Comparison of ENCODE assay signal across 8 mouse cellular contexts in genomic region chr5:24319776-24320466, GRCm38 (mm10). TPM values are rescaled to one million over a fixed set of nuclear protein-coding genes. Genes with fewer than 3 reads are reported as not detected.
DNase-seq lines count a peak whose midpoint lies in the region; ATAC-seq and TF ChIP-seq lines count a peak whose summit lies in the region.

No protein-coding gene starts in this region.

- 0 out of 2 replicates have a peak, but pooled peaks cover 4% of the 10 kb centered on the region for H3K36me3 ChIP-seq in kidney, postnatal 0 days (ENCODE audit: insufficient read depth, low read length)
- peaks cover 44% of the 10 kb centered on the region for H3K36me3 ChIP-seq in heart, postnatal 0 days (replicated peaks; ENCODE audit: control insufficient read depth, insufficient read depth, low read length)
- H3K36me3 ChIP-seq in neural tube, embryonic 15.5 days: peaks cover 31% of the 10 kb centered on the region

- peak overlapping the region; percentile 57 for H3K27ac ChIP-seq in kidney, postnatal 0 days
- peak overlapping the region; percentile 76 for H3K27ac ChIP-seq in heart, postnatal 0 days (ENCODE audit: low read depth)
- H3K27ac ChIP-seq in neural tube, embryonic 15.5 days (replicated peaks): no peak overlapping the region

- CTCF ChIA-PET in Patski (lab: Charles Lee): no interaction called here

- H3K4me1 ChIP-seq in kidney, postnatal 0 days (replicated peaks; ENCODE audit: insufficient read depth, low read length): peaks cover 6% of the 10 kb centered on the region; the same call in 1 of the 2 replicates
- peaks cover 22% of the 10 kb centered on the region for H3K4me1 ChIP-seq in heart, postnatal 0 days (ENCODE audit: control insufficient read depth, insufficient read depth)
- peaks cover 19% of the 10 kb centered on the region for H3K4me1 ChIP-seq in neural tube, embryonic 15.5 days

- in situ Hi-C loops in Patski (cut with MboI; ENCODE audit: low pct_unique_long_range_greater_than_20kb): no loop called here

- H3K4me2 ChIP-seq in kidney, postnatal 0 days (ENCODE audit: low read length): peak overlapping the region; percentile 25
- 0 out of 2 replicates have a peak overlapping the region, but pooled peaks have one; percentile 10 for H3K4me2 ChIP-seq in heart, postnatal 0 days (ENCODE audit: low read depth, low read length)
- peak overlapping the region; percentile 6; the same call in 1 of the 2 replicates for H3K4me2 ChIP-seq in neural tube, embryonic 15.5 days

- DNase-seq in kidney, postnatal 0 days (ENCODE audit: low spot score): peak; percentile 42
- no peak for DNase-seq in kidney, postnatal 14 days
- no peak for DNase-seq in Patski (ENCODE audit: low read depth, low spot score)
- no peak for DNase-seq in heart, postnatal 0 days (ENCODE audit: low spot score)
- no peak for DNase-seq in cerebellum, adult 11 months
- DNase-seq in spleen, adult 12 weeks (ENCODE audit: low spot score): no peak
- DNase-seq in urinary bladder, postnatal 4 days (ENCODE audit: low spot score in 2 of 2): no peak

- peak; percentile 2; the same call in 1 of the 2 replicates for ATAC-seq in kidney, postnatal 0 days (replicated peaks; ENCODE audit: low FRiP score, low read depth)
- ATAC-seq in Patski: peak; percentile 36
- no peak for ATAC-seq in heart, postnatal 0 days (ENCODE audit: insufficient read depth, low read depth)
- no peak for ATAC-seq in neural tube, embryonic 15.5 days (ENCODE audit: low FRiP score)

- no peak for TF ChIP-seq CTCF in kidney, postnatal 0 days (IDR thresholded peaks at IDR 0.05; ENCODE audit: low read depth)
- no peak for TF ChIP-seq CTCF in Patski (IDR thresholded peaks at IDR 0.05)
- no peak for TF ChIP-seq CTCF in heart, postnatal 0 days (IDR thresholded peaks at IDR 0.05; ENCODE audit: low read depth)

- no peak overlapping the region for H3K4me3 ChIP-seq in kidney, postnatal 0 days (replicated peaks; ENCODE audit: low read depth, low read length)
- H3K4me3 ChIP-seq in heart, postnatal 0 days (ENCODE audit: low read depth, low read length): no peak overlapping the region
- H3K4me3 ChIP-seq in neural tube, embryonic 15.5 days (replicated peaks): no peak overlapping the region

- no peaks in the 10 kb centered on the region for H3K27me3 ChIP-seq in kidney, postnatal 0 days (ENCODE audit: insufficient read depth, low read length)
- peaks cover 5% of the 10 kb centered on the region for H3K27me3 ChIP-seq in Patski
- H3K27me3 ChIP-seq in heart, postnatal 0 days (ENCODE audit: control insufficient read depth, insufficient read depth, low read length): no peaks in the 10 kb centered on the region
- no peaks in the 10 kb centered on the region for H3K27me3 ChIP-seq in neural tube, embryonic 15.5 days (replicated peaks)

- H3K9ac ChIP-seq in kidney, postnatal 0 days (ENCODE audit: low read depth, low read length): 0 out of 2 replicates have a peak overlapping the region, but pooled peaks have one; percentile 13
- no peak overlapping the region for H3K9ac ChIP-seq in heart, postnatal 0 days (replicated peaks; ENCODE audit: low read depth, low read length)
- no peak overlapping the region for H3K9ac ChIP-seq in neural tube, embryonic 15.5 days (replicated peaks)

- WGBS in kidney, postnatal 0 days: 12% methylated on average over 13 of the region's 13 CpGs
- 17% methylated on average over 13 of the region's 13 CpGs for WGBS in heart, postnatal 0 days
- WGBS in neural tube, embryonic 15.5 days: 17% methylated on average over 13 of the region's 13 CpGs

- H3K9me3 ChIP-seq in kidney, postnatal 0 days (replicated peaks; ENCODE audit: low read length): no peaks in the 10 kb centered on the region
- no peaks in the 10 kb centered on the region for H3K9me3 ChIP-seq in heart, postnatal 0 days (replicated peaks; ENCODE audit: control insufficient read depth, low read length)
- no peaks in the 10 kb centered on the region for H3K9me3 ChIP-seq in neural tube, embryonic 15.5 days (replicated peaks)

- POLR2A ChIA-PET in Patski (lab: Charles Lee): interaction anchor here (1.2 kb wide), 1 partner anchor 54 kb away, joined by 4 read pairs; no protein-coding TSS in a partner anchor

- TF ChIP-seq EP300 in heart, postnatal 0 days (IDR thresholded peaks at IDR 0.05; ENCODE audit: low read depth): no peak

RNA-seq across cellular contexts. Expression of gene Kcnh2, which starts 31.5 kb away (rescaled TPM):
- polyA plus RNA-seq in kidney, postnatal 0 days (2015; fragmentation: Nextera tagmentation; extraction: Ambion mirVana): 3.9 and 4.4 TPM in 2 replicates
- polyA plus RNA-seq in Patski (2021): 0.12 TPM
- total RNA-seq in heart, postnatal 0 days (2014; rRNA removed; ENCODE audit: low replicate concordance): 86.1 and 120 TPM in 2 replicates
- 29.4 and 32.1 TPM in 2 replicates for polyA plus RNA-seq in heart, postnatal 0 days (2015; fragmentation: Nextera tagmentation; extraction: Ambion mirVana)
- polyA plus RNA-seq in neural tube, embryonic 15.5 days (2015; fragmentation: Nextera tagmentation; extraction: Ambion mirVana): 12.7 and 18.2 TPM in 2 replicates

RNA-seq across cellular contexts. Expression of gene Nos3, which starts 44.7 kb away (rescaled TPM):
- 12.8 and 14.0 TPM in 2 replicates for polyA plus RNA-seq in kidney, postnatal 0 days (2015; fragmentation: Nextera tagmentation; extraction: Ambion mirVana)
- polyA plus RNA-seq in Patski (2021): 0.06 TPM
- 50.9 and 52.1 TPM in 2 replicates for total RNA-seq in heart, postnatal 0 days (2014; rRNA removed; ENCODE audit: low replicate concordance)
- polyA plus RNA-seq in heart, postnatal 0 days (2015; fragmentation: Nextera tagmentation; extraction: Ambion mirVana): 21.1 and 25.6 TPM in 2 replicates
- polyA plus RNA-seq in neural tube, embryonic 15.5 days (2015; fragmentation: Nextera tagmentation; extraction: Ambion mirVana): 9.3 and 10.6 TPM in 2 replicates

Comparison
In these comparisons a context has a peak if more than half of its experiments do, and no peak if none do; other contexts are left out.
1. ATAC-seq: peak in kidney, postnatal 0 days (single experiment) and Patski (single experiment); none in heart, postnatal 0 days (single experiment) and neural tube, embryonic 15.5 days (single experiment).
2. Peak in every context shown above with its lines, with median percentiles within 50 percentile points of each other: H3K4me2 ChIP-seq.